Mouse (Mus musculus) kidney, adult 2 months (tissue): ENCODE results near the gene Ovca2. TPM values are rescaled to one million over a fixed set of nuclear protein-coding genes. Genes with fewer than 3 reads are reported as not detected.
A peak's percentile ranks its signal among the peaks of the same experiment; 100 is the strongest.

Source experiments
- DNase-seq: peaks from one replicate; pipeline ENCODE4 v3.0.0; 2021
- H3K27ac ChIP-seq: fragments of 200-500 bp; 2 replicates; pipeline ENCODE4 v1.5.1; 2012; ENCODE audit warnings: low read depth, low read length, control low read depth, inconsistent platforms; ENCODE audit not compliant: insufficient read depth
- H3K27me3 ChIP-seq: fragments of 200-500 bp; replicated peaks from 2 replicates; pipeline ENCODE4 v1.6.1; 2012; ENCODE audit warnings: mild to moderate bottlenecking, moderate library complexity, low read length, inconsistent platforms; ENCODE audit not compliant: control insufficient read depth, insufficient read depth
- H3K36me3 ChIP-seq: fragments of 200-500 bp; 2 replicates; pipeline ENCODE4 v1.6.1; 2012; ENCODE audit warnings: mild to moderate bottlenecking, moderate library complexity, low read length, inconsistent platforms; ENCODE audit not compliant: control insufficient read depth, insufficient read depth
- H3K4me1 ChIP-seq: fragments of 200-500 bp; 2 replicates; pipeline ENCODE4 v1.6.1; 2011; ENCODE audit warnings: low read length; ENCODE audit not compliant: control insufficient read depth, insufficient read depth
- H3K4me3 ChIP-seq: fragments of 200-500 bp; 2 replicates; pipeline ENCODE4 v1.5.1; 2011; ENCODE audit warnings: mild to moderate bottlenecking, low read depth, low read length, control low read depth; ENCODE audit not compliant: insufficient read depth
- CTCF ChIP-seq: fragments of 200-500 bp; conservative IDR thresholded peaks from 2 replicates; pipeline ENCODE4 v1.5.1; 2011; ENCODE audit warnings: low read depth, mild to moderate bottlenecking, control low read depth, low read length, moderate library complexity, mixed read lengths; ENCODE audit not compliant: insufficient read depth, insufficient read length
- POLR2A ChIP-seq: fragments of 200-500 bp; IDR thresholded peaks from one replicate; pipeline ENCODE4 v1.6.1; 2011; ENCODE audit warnings: low read depth, low read length, control low read depth
- WGBS: fragments of 180-500 bp; shearing (Covaris S2); methylation state at CpG from one replicate; pipeline ENCODE4 v1.1.7; 2018; 5-methylcytosine and 5-hydroxymethylcytosine counted together
- polyA plus RNA-seq: library from polyadenylated mRNA; depleted of rRNA; stranded (reverse); fragments of >200 nt; gene quantifications from 2 replicates; pipeline ENCODE4 v1.2.3, GENCODE M21; 2012

Ovca2 gene
- polyA plus RNA-seq, 1 experiment, result 33.7 TPM

- Histone ChIP-seq H3K27ac (peak overlapping the region; percentile 40; the same call in 1 of the 2 replicates), H3K4me1 (peaks cover 6% of the 10 kb centered on the region; the same call in 1 of the 2 replicates), H3K36me3 (no peaks in the 10 kb centered on the region), H3K27me3 (no peaks in the 10 kb centered on the region), H3K4me3 (peak overlapping the region; percentile 56)
- WGBS, result under 1% methylated on average over 81 of the region's 83 CpGs
- peak; percentile 86 for TF ChIP-seq CTCF
- TF ChIP-seq POLR2A, result peak; percentile 27
- DNase-seq, result peak; percentile 88
Measured at GRCm38 (mm10) chr11:75168590-75169361, 9.9 kb downstream of the Ovca2 start.

GRCm38 (mm10) chr11:75167643-75168589 lies 10.7 kb downstream of the Ovca2 start:
- peak; percentile 50 for DNase-seq
- peak overlapping the region; percentile 27 for H3K27ac ChIP-seq
- TF ChIP-seq CTCF (no peak), POLR2A (no peak)
- peak overlapping the region; percentile 56 for H3K4me3 ChIP-seq
- H3K4me1 ChIP-seq, result peaks cover 9% of the 10 kb centered on the region; the same call in 1 of the 2 replicates
- 23% methylated on average over 56 of the region's 63 CpGs for WGBS
- no peaks in the 10 kb centered on the region for H3K27me3 ChIP-seq
- H3K36me3 ChIP-seq, result no peaks in the 10 kb centered on the region

- no peaks in the 10 kb centered on the region; the same call in 1 of the 2 replicates for H3K36me3 ChIP-seq
- peak overlapping the region; percentile 56 for H3K4me3 ChIP-seq
- peak; percentile 77 for DNase-seq
- peak overlapping the region; percentile 27 for H3K27ac ChIP-seq
- 10% methylated on average over 68 of the region's 68 CpGs for WGBS
- H3K27me3 ChIP-seq, result no peaks in the 10 kb centered on the region
- peak; percentile 18; the same call in 1 of the 2 replicates for TF ChIP-seq CTCF
- no peak for TF ChIP-seq POLR2A
- H3K4me1 ChIP-seq, result peaks cover 9% of the 10 kb centered on the region; the same call in 1 of the 2 replicates
Measured at GRCm38 (mm10) chr11:75166861-75167642, 11.6 kb downstream of the Ovca2 start.

DNA sequence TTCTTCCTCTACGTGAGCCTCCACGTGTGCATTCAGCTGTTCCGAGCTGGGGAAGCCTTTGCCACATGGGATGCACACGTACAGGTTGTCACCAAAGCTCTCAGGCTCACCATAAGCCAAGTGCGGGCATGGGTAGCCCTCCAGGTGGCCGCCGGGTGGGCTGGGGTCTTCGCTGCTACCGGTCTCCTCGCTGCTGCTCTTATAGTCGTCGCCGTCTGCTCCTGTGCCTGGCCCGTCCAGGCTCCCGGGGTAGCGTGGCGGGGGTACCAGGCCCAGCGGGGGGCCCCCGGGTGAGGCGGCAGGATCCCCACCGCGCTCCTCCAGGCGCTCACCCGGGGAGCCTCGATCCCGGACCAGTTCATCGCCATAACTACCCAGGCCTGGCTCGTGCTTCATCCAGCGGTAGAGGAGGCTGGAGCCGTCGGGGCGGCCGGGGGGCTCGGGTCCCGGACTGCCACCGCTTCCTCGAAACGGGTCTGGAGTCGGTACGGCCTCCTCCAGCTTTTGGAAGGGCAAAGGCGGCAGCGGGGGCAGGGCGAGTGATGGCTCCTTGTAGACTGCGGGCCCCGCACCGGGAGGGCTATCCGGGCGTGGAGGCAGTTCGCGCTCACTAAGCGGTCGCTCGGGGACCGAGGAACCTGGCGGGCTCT lies 12.3 kb downstream of the Ovca2 start:
- no peak overlapping the region for H3K27ac ChIP-seq
- peak overlapping the region; percentile 56 for H3K4me3 ChIP-seq
- H3K36me3 ChIP-seq, result no peaks in the 10 kb centered on the region; the same call in 1 of the 2 replicates
- H3K27me3 ChIP-seq, result no peaks in the 10 kb centered on the region
- DNase-seq, result peak; percentile 29
- no peak for TF ChIP-seq CTCF
- no peak for TF ChIP-seq POLR2A
- H3K4me1 ChIP-seq, result peaks cover 9% of the 10 kb centered on the region; the same call in 1 of the 2 replicates
- 22% methylated on average over 55 of the region's 55 CpGs for WGBS

GRCm38 (mm10) chr11:75165441-75166192 lies 13.0 kb downstream of the Ovca2 start:
- peak; percentile 90 for DNase-seq

More at GRCm38 (mm10) chr11:75165441-75166192, 13.0 kb downstream of the Ovca2 start:
- TF ChIP-seq POLR2A (no peak), CTCF (peak; percentile 91)
- Histone ChIP-seq H3K4me1 (peaks cover 9% of the 10 kb centered on the region; the same call in 1 of the 2 replicates), H3K4me3 (peak overlapping the region; percentile 11), H3K36me3 (no peaks in the 10 kb centered on the region; the same call in 1 of the 2 replicates), H3K27ac (no peak overlapping the region), H3K27me3 (no peaks in the 10 kb centered on the region)
- 28% methylated on average over 54 of the region's 54 CpGs for WGBS
